Mouse (Mus musculus): ENCODE data around the gene Cebpa. TPM values are rescaled to one million over a fixed set of nuclear protein-coding genes. Genes with fewer than 3 reads are reported as not detected.

Gene Cebpa
- total RNA-seq (2021) = 10 to 100 TPM in 1 of 2 experiments, 1 to 10 TPM in 1; 8.0 to 22.5 TPM
- long read RNA-seq, experiment 1, partial matches to known transcripts = 0 of 2 reads
- long read RNA-seq, experiment 1, other reads (novel, unspliced or antisense) = 0 of 2 reads
- long read RNA-seq, experiment 2, transcript Cebpa-201 (1 exons, 2,626 nt) = major isoform, 5 of 5 reads
- long read RNA-seq, experiment 2, partial matches to known transcripts = 0 of 5 reads
- long read RNA-seq, experiment 2, other reads (novel, unspliced or antisense) = 0 of 5 reads

DNA sequence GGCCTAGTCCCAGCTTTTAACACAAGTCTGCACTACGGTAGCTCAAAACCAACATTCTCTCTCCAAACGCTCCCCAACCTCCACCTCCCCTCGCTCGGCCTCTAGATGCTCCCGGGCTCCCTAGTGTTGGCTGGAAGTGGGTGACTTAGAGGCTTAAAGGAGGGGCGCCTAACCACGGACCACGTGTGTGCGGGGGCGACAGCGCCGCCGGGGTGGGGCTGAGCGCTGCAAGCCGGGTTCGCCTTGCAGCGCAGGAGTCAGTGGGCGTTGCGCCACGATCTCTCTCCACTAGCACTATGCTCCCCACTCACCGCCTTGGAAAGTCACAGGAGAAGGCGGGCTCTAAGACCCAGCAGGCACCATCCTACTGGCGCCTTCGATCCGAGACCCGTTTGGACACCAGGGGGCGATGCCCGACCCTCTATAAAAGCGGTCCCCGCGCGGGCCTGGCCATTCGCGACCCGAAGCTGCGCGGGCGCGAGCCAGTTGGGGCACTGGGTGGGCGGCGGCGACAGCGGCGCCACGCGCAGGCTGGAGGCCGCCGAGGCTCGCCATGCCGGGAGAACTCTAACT is at the start of gene Cebpa:
Gene Cebpa, plus strand, starts transcription at position 453 of the 573 bp plus-strand sequence.
- peak; percentile 97 to 99 for DNase-seq

GRCm38 (mm10) chr7:35076645-35077044 is 42.4 kb upstream of the Cebpa start:
- DNase-seq = peak; percentile 60 to 64

- DNase-seq = peak; percentile 82 to 89
Observed at GRCm38 (mm10) chr7:35080843-35081338, 38.2 kb upstream of the Cebpa start.

GRCm38 (mm10) chr7:35081406-35082104 is 37.5 kb upstream of the Cebpa start:
- DNase-seq = no peak

DNA sequence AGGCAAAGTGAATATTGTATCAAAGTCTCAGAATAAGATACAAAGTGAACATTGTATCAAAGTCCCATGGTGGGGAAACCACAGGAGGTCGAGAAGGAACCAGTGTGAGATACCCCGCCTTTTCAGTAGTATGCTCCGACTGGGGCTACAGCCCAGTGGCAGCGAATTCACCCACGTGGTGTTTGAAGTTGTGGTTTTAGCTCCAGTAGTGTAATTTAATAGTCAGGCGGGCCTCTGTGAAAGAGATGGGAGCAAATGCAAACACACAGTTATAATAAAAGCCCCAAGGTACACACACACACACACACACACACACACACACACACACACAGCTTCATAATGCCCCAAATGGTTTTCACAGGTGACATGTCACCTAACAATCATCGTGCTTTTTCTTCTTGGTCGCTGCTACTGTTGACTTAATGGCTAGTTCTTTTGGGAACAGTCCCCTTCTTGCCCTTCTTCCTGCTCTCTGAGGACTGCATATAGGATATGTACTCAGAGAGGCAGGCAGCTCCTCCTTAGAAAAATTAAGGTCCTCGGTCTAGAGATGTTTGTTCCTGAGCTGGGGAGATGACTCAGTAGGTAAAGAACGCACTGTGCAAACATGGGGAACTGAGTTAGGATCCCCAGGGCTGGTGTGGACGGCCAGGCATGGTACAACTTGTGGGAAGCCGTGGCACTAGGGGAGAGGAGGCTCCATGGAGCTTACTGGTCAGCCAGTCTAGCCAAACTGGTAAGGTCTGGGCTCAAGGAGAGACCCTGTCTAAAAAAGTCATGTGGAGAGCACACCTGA is 34.3 kb upstream of the Cebpa start:
- DNase-seq = no peak

DNA sequence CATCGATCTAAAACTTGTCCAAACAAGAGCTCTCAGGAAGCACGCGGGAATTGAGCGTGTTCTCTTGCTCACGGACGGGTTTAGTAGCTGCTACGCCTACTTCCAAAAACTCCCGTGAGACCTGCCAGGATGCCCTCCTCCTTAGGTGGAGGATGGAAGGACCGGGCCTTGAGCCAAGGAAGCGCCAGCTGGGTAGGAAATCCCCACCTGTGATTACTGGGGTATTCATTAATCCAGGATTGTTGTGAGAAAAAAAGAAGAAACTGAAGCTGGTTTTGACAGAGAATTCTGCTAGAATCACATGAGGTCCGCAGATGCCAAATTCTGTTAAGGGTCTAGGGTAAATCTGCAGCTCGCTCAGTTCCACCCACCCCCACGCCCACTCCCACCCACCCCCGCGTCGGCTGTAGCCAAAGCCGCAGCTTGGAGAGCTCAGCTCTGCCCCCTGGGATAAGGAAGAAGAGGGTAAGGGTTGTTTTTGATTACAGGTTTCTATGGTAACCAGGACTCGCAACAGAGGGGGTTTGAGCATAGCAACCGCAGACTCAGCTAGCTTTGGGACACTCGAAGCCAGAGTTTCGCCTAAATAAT is 32.7 kb upstream of the Cebpa start:
- DNase-seq = peak; percentile 47 to 48

DNA sequence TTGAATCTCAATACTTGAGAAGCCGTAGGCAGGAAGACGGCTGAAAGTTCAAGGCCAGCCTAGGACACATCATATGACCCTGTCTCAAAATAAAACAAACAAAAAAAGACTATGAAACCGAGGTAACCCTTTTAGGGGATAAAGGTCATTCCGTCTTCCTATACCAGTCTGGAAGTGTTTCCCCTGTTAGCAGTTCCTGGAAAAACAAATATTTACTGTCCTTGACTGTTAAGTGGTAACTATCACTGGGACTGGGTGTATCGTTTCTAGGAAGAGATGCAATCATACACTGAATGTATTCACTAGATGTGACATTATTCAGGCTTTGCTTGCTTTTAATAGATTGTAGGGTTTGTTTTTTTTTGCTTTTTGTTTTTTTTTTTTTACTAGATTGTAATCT is 28.5 kb upstream of the Cebpa start:
- no peak for DNase-seq

- DNase-seq = no peak
Observed at GRCm38 (mm10) chr7:35094975-35095678, 24.0 kb upstream of the Cebpa start.

GRCm38 (mm10) chr7:35098777-35099176 is 20.3 kb upstream of the Cebpa start:
- peak in 1 of 2 experiments; percentile 46 for DNase-seq

DNA sequence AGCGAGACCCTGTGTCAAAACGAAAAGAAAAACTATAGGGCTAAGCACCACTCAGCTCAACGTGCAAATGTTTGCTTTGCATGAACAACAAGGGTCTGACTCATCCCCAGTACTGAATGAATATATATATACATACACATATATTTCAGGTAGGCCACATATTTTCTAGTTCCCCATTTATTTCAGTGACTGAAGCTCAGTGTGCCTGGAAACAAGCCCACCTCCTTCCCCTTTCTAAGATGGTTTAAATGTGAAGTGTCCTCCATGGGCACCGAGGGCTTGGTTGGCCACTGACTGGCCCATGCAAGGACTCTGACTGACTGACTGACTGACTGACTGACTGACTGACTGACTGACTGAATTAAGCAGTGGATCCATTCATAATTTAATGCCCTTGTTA is 19.6 kb upstream of the Cebpa start:
- no peak for DNase-seq

DNA sequence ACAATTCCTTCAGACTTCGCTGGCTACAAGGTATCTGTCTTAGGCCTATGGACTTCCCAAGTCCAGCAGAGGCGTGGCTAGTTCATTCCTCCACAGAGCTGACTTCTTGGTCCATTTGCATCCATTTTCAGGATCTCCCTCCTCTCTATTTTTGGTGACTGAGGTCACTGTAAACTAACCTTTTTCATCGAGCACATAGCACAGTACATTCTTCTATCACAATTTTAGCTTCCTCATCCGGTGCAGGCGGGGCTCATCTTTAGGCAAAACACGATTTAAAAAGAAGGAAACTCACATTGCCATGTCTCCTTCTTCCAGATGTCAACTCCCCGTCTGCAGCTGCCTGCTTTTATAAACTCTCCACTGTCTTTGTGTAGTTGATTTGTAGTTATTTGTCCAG is 12.5 kb upstream of the Cebpa start:
- peak in 1 of 2 experiments; percentile 23 for DNase-seq

DNA sequence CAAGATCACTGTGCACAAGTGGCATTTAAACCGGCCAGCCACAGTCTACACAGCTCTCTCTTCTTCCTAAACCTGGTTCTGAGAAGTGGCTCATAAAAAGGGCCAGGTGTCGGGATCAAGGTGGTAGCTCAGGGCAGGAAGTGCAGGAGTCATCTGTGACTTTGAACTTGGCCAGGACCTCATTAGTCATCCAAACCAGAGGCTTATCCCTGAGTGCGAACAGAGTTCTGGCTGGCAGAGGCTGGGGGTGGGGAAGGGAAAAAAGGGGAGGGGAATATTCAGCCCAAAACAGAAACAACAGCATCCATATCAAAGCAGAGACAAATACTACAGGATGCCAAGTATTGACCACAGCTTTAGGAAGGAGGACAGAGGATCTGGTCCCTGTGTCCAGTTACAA is 11.5 kb upstream of the Cebpa start:
- no peak for DNase-seq

DNA sequence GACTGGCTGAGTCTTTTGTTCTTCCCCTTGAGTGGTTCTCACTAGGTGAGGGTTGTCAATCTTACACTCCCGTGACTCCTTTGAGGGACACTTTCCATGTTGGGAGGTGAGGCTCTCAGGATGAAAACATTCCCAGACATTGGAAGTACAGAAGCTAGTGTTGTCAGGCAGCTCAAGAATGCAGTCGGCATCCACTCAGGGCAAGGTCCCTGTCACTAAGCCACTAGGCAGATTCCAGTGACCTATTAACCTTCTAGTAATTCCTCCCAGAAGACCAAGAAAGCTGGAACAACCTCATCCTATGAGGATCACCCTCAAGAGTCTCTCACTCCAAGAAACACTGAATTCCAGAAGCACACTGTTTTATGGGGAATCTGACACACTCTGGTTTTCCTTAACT is 11.0 kb upstream of the Cebpa start:
- DNase-seq = no peak

- DNase-seq = no peak
Observed at GRCm38 (mm10) chr7:35108663-35109062, 10.4 kb upstream of the Cebpa start.

DNA sequence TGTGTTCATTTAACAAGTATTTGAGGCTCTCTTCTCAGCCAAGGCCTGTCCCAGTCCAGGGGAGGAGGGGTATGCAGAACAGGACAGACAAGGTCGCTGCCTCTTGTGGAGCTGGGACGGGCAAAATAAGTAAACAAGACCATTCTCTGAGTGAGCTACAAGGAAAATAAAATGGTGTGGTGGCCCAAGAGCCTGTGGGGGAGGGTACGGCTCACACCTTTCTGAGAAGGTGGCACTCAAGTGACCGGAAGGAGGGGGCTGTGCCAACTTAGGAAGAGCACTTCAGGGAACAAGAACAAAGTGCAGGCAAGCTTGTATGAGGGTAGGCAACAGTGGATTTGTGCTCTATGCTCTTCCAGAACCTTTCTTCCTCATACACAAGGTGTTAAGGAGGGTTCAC is 6.0 kb upstream of the Cebpa start:
- no peak for DNase-seq

GRCm38 (mm10) chr7:35113721-35114120 is 5.4 kb upstream of the Cebpa start:
- DNase-seq = peak in 1 of 2 experiments; percentile 35

GRCm38 (mm10) chr7:35116524-35116923 is 2.6 kb upstream of the Cebpa start:
- DNase-seq = no peak

GRCm38 (mm10) chr7:35117052-35117451 is 2.0 kb upstream of the Cebpa start:
- DNase-seq = no peak

DNA sequence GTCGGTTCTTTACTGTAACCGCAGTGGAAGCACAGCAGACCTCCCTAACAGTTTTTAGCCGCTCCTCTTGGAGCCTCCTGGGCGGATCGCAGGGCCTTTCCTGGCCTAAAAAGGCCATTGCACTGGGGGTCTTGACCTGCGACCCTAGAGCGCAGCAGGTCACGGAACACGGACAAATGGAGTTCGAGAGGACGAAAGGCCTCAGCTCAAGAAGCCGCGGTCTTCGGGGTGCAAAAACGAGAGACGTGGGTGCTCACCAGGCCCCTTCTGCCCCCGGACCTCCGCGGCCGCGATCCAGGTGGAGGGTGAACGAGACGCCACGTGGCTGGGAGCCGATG is 1.4 kb upstream of the Cebpa start:
- DNase-seq = no peak

GRCm38 (mm10) chr7:35118099-35118781 is 853 bp upstream of the Cebpa start:
- peak; percentile 90 to 91 for DNase-seq
